ENCODE assay signal across 9 mouse cellular contexts in genomic region chr12:117451441-117451840, GRCm38 (mm10).
DNase-seq lines count a peak whose midpoint lies in the region; ATAC-seq and TF ChIP-seq lines count a peak whose summit lies in the region.
"Had no signal": no experiment of that assay in that cellular context is flagged by ENCODE, and none has a peak within 500 bp of the region (broad histone marks: within the 10 kb centered on the region; RNA-seq: fewer than 3 reads in every experiment).

No protein-coding gene starts in this region.

- WGBS in heart, postnatal 0 days = 60% methylated on average over 4 of the region's 4 CpGs
- 56% methylated on average over 4 of the region's 4 CpGs for WGBS in heart, embryonic 12.5 days
- 54% methylated on average over 4 of the region's 4 CpGs for WGBS in midbrain, embryonic 11.5 days
- WGBS in midbrain, embryonic 10.5 days = 56% methylated on average over 4 of the region's 4 CpGs

- no peak for DNase-seq in heart, postnatal 0 days (ENCODE audit: low spot score)
- peak; percentile 85 for DNase-seq in midbrain, embryonic 11.5 days (ENCODE audit: low spot score, missing footprints)
- no peak for DNase-seq in midbrain, embryonic 10.5 days (ENCODE audit: low spot score)
- peak; percentile 13 for DNase-seq in c-Kit-positive CD71-negative TER-119-negative erythroid progenitor cells, embryonic 14.5 days (ENCODE audit: low read depth)
- DNase-seq in thymus, postnatal 14 days = peak; percentile 61
- no peak for DNase-seq in layer of hippocampus, postnatal 25 days (ENCODE audit: extremely low spot score in 1 of 2, low spot score in 1 of 2)

- H3K9me3 ChIP-seq in heart, postnatal 0 days (replicated peaks; ENCODE audit: control insufficient read depth, low read length) = no peaks in the 10 kb centered on the region
- no peaks in the 10 kb centered on the region for H3K9me3 ChIP-seq in heart, embryonic 12.5 days (replicated peaks)
- H3K9me3 ChIP-seq in midbrain, embryonic 11.5 days (ENCODE audit: control insufficient read depth, low read length) = no peaks in the 10 kb centered on the region
- no peaks in the 10 kb centered on the region for H3K9me3 ChIP-seq in midbrain, embryonic 10.5 days (replicated peaks)
- H3K9me3 ChIP-seq: limb, embryonic 12.5 days had no signal

- ATAC-seq in heart, postnatal 0 days (ENCODE audit: insufficient read depth, low read depth) = no peak
- ATAC-seq in heart, embryonic 12.5 days (ENCODE audit: insufficient number of reproducible peaks, low FRiP score) = no peak
- no peak for ATAC-seq in midbrain, embryonic 11.5 days (ENCODE audit: low FRiP score)
- ATAC-seq in megakaryocyte, adult 5-6 weeks (ENCODE audit: poor library complexity, severe bottlenecking) = no peak

- no peak for TF ChIP-seq EP300 in heart, postnatal 0 days (IDR thresholded peaks at IDR 0.05; ENCODE audit: low read depth)

- no peak overlapping the region for H3K4me3 ChIP-seq in heart, postnatal 0 days (ENCODE audit: low read depth, low read length)
- no peak overlapping the region for H3K4me3 ChIP-seq in heart, embryonic 12.5 days
- no peak overlapping the region for H3K4me3 ChIP-seq in midbrain, embryonic 11.5 days (ENCODE audit: low read depth, low read length)
- no peak overlapping the region for H3K4me3 ChIP-seq in midbrain, embryonic 10.5 days
- H3K4me3 ChIP-seq: limb, embryonic 12.5 days had no signal

- H3K27me3 ChIP-seq in heart, postnatal 0 days (ENCODE audit: control insufficient read depth, insufficient read depth, low read length) = no peaks in the 10 kb centered on the region
- no peaks in the 10 kb centered on the region for H3K27me3 ChIP-seq in heart, embryonic 12.5 days (replicated peaks)
- H3K27me3 ChIP-seq in midbrain, embryonic 11.5 days (ENCODE audit: control insufficient read depth, insufficient read depth, low read length) = no peaks in the 10 kb centered on the region
- no peaks in the 10 kb centered on the region for H3K27me3 ChIP-seq in midbrain, embryonic 10.5 days (ENCODE audit: low read depth, poor library complexity, severe bottlenecking)
- H3K27me3 ChIP-seq: limb, embryonic 12.5 days had no signal

- H3K4me2 ChIP-seq in heart, postnatal 0 days (ENCODE audit: low read depth, low read length) = no peak overlapping the region
- no peak overlapping the region for H3K4me2 ChIP-seq in heart, embryonic 12.5 days
- no peak overlapping the region for H3K4me2 ChIP-seq in midbrain, embryonic 11.5 days
- H3K4me2 ChIP-seq: limb, embryonic 12.5 days had no signal

- H3K9ac ChIP-seq in heart, postnatal 0 days (replicated peaks; ENCODE audit: low read depth, low read length) = no peak overlapping the region
- no peak overlapping the region for H3K9ac ChIP-seq in heart, embryonic 12.5 days
- H3K9ac ChIP-seq in midbrain, embryonic 11.5 days (ENCODE audit: low read length) = no peak overlapping the region
- H3K9ac ChIP-seq: limb, embryonic 12.5 days had no signal

- TF ChIP-seq CTCF in heart, postnatal 0 days (IDR thresholded peaks at IDR 0.05; ENCODE audit: low read depth) = peak; percentile 27

- H3K27ac ChIP-seq in heart, postnatal 0 days (ENCODE audit: low read depth) = no peak overlapping the region
- no peak overlapping the region for H3K27ac ChIP-seq in heart, embryonic 12.5 days (ENCODE audit: poor library complexity, severe bottlenecking)
- H3K27ac ChIP-seq in midbrain, embryonic 11.5 days (ENCODE audit: low read depth, low read length) = no peak overlapping the region
- no peak overlapping the region for H3K27ac ChIP-seq in midbrain, embryonic 10.5 days (replicated peaks)
- H3K27ac ChIP-seq: limb, embryonic 12.5 days had no signal

- no peaks in the 10 kb centered on the region for H3K36me3 ChIP-seq in heart, postnatal 0 days (replicated peaks; ENCODE audit: control insufficient read depth, insufficient read depth, low read length)
- no peaks in the 10 kb centered on the region for H3K36me3 ChIP-seq in heart, embryonic 12.5 days
- no peaks in the 10 kb centered on the region for H3K36me3 ChIP-seq in midbrain, embryonic 11.5 days (ENCODE audit: control insufficient read depth, insufficient read depth, low read length)
- H3K36me3 ChIP-seq in midbrain, embryonic 10.5 days = no peaks in the 10 kb centered on the region
- H3K36me3 ChIP-seq: limb, embryonic 12.5 days had no signal

- H3K4me1 ChIP-seq in heart, postnatal 0 days (ENCODE audit: control insufficient read depth, insufficient read depth) = 0 out of 2 replicates have a peak, but pooled peaks cover 7% of the 10 kb centered on the region
- peaks cover 20% of the 10 kb centered on the region for H3K4me1 ChIP-seq in heart, embryonic 12.5 days (replicated peaks)
- H3K4me1 ChIP-seq in midbrain, embryonic 11.5 days (ENCODE audit: control insufficient read depth, insufficient read depth, low read length) = no peaks in the 10 kb centered on the region
- peaks cover 21% of the 10 kb centered on the region for H3K4me1 ChIP-seq in midbrain, embryonic 10.5 days

Comparison
In these comparisons a context has a peak if more than half of its experiments do, and no peak if none do; other contexts are left out.
1. DNase-seq: peak in midbrain, embryonic 11.5 days (single experiment), c-Kit-positive CD71-negative TER-119-negative erythroid progenitor cells, embryonic 14.5 days (single experiment) and thymus, postnatal 14 days (single experiment); none in heart, postnatal 0 days (single experiment), midbrain, embryonic 10.5 days (single experiment) and layer of hippocampus, postnatal 25 days (0 of 2).